Mouse (Mus musculus): ENCODE measurements around the gene Tjp3.
A peak's percentile ranks its signal among the peaks of the same experiment; 100 is the strongest.
"Not testable (repeated sequence)": the region's sequence is repeated elsewhere in the genome, so short reads cannot be mapped to it uniquely, and the experiment has no call there.

Gene Tjp3

GRCm38 (mm10) chr10:81236471-81237268, 54.7 kb downstream of the Tjp3 start:
- no peak for DNase-seq (ENCODE audit: low read depth, low spot score)

GRCm38 (mm10) chr10:81234206-81234605, 57.2 kb downstream of the Tjp3 start:
- DNase-seq (ENCODE audit: low read depth, low spot score) = no peak

GRCm38 (mm10) chr10:81233226-81233585, 58.2 kb downstream of the Tjp3 start:
- no peak for DNase-seq (ENCODE audit: low read depth, low spot score)

DNA sequence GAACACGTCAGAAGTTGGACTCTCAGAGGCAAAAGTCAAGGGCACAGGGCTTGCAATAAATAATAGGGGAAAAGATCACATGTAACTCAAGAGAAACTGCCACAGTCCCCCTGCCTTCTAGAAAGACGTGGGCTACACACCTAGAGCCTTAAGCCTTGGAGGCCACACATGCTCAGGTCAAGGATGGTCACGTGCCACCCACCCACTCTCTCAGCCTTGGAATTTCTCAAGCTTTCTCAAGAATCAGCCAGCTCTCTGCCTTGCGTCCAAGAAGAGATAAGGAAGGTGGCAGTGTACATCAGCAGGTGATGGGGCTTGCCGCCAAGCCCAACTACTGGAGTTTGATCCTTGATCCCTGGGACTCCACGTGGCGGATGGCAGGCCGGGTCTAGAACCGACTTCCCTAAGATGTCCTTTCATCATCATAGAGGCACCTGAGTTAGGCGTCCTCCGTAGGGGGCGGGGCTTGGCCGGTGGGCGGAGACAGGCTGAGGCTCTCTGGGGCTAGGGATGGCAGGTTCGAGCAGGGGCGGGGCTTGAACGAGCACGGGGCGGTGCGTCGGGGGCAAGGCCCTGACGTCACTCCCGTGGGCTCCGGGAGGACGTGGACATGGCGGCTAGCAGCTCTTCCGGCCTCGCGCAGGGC, 58.7 kb downstream of the Tjp3 start, which contains the start of gene Zfr2:
TSS of gene Zfr2 (plus strand) at position 576 of the 646 bp plus-strand sequence.
- DNase-seq (ENCODE audit: low read depth, low spot score) = peak; percentile 54

GRCm38 (mm10) chr10:81231436-81231835, 59.9 kb downstream of the Tjp3 start:
- DNase-seq (ENCODE audit: low read depth, low spot score) = no peak

DNA sequence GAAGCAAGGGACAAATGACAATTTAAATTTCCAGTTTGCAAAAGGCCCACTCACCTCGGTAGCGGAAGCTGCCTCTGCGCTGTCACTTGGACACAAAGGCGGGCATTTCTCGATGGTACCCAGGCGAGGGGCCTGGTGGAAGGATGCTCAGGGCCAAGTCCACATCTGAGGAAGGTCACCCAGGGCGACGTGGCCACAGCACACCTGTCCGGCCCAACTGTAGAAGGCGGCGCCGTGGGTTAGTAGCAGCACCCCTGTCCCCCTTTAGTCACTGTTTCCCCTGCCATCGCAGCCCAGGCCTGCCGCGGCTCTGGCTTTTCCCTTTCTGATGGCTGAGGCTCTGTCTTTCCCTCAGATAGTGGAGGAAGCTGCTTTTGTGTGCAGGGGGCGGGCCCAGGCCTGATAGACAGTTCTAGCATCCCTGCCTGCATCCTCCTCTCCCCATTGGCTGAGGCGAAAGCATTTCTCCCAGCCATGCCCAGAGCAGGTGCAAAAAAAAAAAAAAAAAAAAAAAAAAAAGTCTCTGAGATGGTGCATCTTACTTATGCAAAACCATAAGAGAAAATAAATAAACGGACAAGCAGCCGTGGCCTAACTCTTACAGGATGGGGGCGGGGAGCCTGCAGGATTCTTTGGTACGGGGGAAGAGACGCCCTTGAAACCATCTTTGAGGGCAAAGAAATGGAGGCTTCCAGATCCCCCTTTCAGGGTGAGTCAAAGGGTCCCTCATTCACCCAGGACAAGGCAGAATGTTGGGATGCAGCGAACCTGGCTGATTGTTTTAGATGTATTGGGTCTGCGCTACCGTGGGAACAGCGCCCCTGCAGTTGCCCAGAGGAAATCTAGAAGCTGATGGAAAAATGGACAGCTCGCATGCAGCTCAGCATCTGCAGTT, 60.7 kb downstream of the Tjp3 start, which contains the start of gene Atcay:
TSS of gene Atcay (minus strand) at position 396 of the 895 bp plus-strand sequence.
- DNase-seq (ENCODE audit: low read depth, low spot score) = no peak

GRCm38 (mm10) chr10:81229735-81230437, 61.5 kb downstream of the Tjp3 start:
- DNase-seq (ENCODE audit: low read depth, low spot score) = no peak

DNA sequence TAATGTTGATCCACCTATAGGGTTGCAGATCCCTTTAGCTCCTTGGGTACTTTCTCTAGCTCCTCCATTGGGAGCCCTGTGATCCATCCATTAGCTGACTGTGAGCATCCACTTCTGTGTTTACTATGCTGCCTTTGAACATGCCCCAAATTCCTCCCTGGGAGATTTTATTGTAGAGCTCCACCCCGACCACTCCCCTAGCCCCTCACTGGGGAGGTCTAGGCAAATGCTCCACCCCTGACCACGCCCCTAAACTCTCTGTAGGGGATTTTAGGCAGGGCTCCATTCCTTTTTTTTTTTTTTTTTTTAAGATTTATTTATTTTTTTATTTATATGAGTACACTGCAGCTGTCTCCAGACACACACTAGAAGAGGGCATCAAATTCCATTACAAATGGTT, 67.7 kb downstream of the Tjp3 start:
- not testable (repeated sequence) for DNase-seq (ENCODE audit: low read depth, low spot score)
